Mouse (Mus musculus) effector memory CD4-positive, alpha-beta T cell, adult 5 months (primary cell): ENCODE data around the gene Ndufb4. TPM values are rescaled to one million over a fixed set of nuclear protein-coding genes. Genes with fewer than 3 reads are reported as not detected.

Experiments used
- polyA plus RNA-seq: library from polyadenylated mRNA; unstranded; fragments of 100-300 nt; shearing (Covaris generic); gene quantifications from one replicate; pipeline ENCODE4 v1.2.1, GENCODE M21; 2017

Ndufb4 gene
- 41.1 TPM for polyA plus RNA-seq

GRCm38 (mm10) chr16:37653731-37654657, at the start of gene Ndufb4:
Gene Ndufb4, minus strand, starts transcription at chr16:37654453.

Other genes with a start within 250 kb of the Ndufb4 start
- 11.7 TPM for gene Gtf2e1, start 114.7 kb downstream of the Ndufb4 start, polyA plus RNA-seq
- 9.7 TPM for gene Rabl3, start 114.6 kb downstream of the Ndufb4 start, polyA plus RNA-seq
- not detected for gene Hgd, start 74.3 kb downstream of the Ndufb4 start, polyA plus RNA-seq
- gene Fstl1, start 122.4 kb upstream of the Ndufb4 start, polyA plus RNA-seq: not detected
- not detected for gene Gm36028, start 206.7 kb upstream of the Ndufb4 start, polyA plus RNA-seq
- 22.3 TPM for gene Lrrc58, start 213.9 kb upstream of the Ndufb4 start, polyA plus RNA-seq